In genomic region chr10:49985038-49985437, GRCm38 (mm10) we compare ENCODE assay signal across 12 mouse cellular contexts.
DNase-seq lines count a peak whose midpoint lies in the region; ATAC-seq and TF ChIP-seq lines count a peak whose summit lies in the region.
"Had no signal": no experiment of that assay in that cellular context is flagged by ENCODE, and none has a peak within 500 bp of the region (broad histone marks: within the 10 kb centered on the region; RNA-seq: fewer than 3 reads in every experiment).

No protein-coding gene starts in this region.

- no peak for TF ChIP-seq CTCF in forebrain, postnatal 0 days (IDR thresholded peaks at IDR 0.05; ENCODE audit: low read depth)

- no peaks in the 10 kb centered on the region for H3K36me3 ChIP-seq in midbrain, embryonic 14.5 days (ENCODE audit: control insufficient read depth, insufficient read depth, low read length)
- no peaks in the 10 kb centered on the region for H3K36me3 ChIP-seq in midbrain, embryonic 15.5 days (replicated peaks)
- no peaks in the 10 kb centered on the region for H3K36me3 ChIP-seq in forebrain, postnatal 0 days (ENCODE audit: insufficient read depth)

- H3K9ac ChIP-seq in midbrain, embryonic 14.5 days (replicated peaks; ENCODE audit: low read length): no peak overlapping the region
- no peak overlapping the region for H3K9ac ChIP-seq in midbrain, embryonic 15.5 days
- H3K9ac ChIP-seq in forebrain, postnatal 0 days: no peak overlapping the region

- DNase-seq in embryo, embryonic 10 days (ENCODE audit: low spot score): peak; percentile 5
- no peak for DNase-seq in embryo, embryonic 9.5 days (ENCODE audit: extremely low spot score)
- DNase-seq in midbrain, embryonic 14.5 days: peak; percentile 26
- DNase-seq in forebrain, postnatal 0 days: peak; percentile 72
- DNase-seq in left cerebral cortex, postnatal 25 days (ENCODE audit: low spot score in 2 of 2): peak; percentile 23 to 39
- no peak for DNase-seq in kidney, postnatal 4 days
- no peak for DNase-seq in spleen, adult 18-20 months
- DNase-seq: gastrocnemius, postnatal 36 days; kidney, adult 11 months; lung, adult 18-20 months; thymus, adult 2 months had no signal

- 69% methylated on average over 2 of the region's 2 CpGs for WGBS in midbrain, embryonic 14.5 days
- WGBS in midbrain, embryonic 15.5 days: 68% methylated on average over 2 of the region's 2 CpGs
- WGBS in forebrain, postnatal 0 days: 41% methylated on average over 2 of the region's 2 CpGs

- H3K27me3 ChIP-seq in midbrain, embryonic 14.5 days (ENCODE audit: control insufficient read depth, insufficient read depth, low read length): no peaks in the 10 kb centered on the region
- H3K27me3 ChIP-seq in midbrain, embryonic 15.5 days (replicated peaks): no peaks in the 10 kb centered on the region
- no peaks in the 10 kb centered on the region for H3K27me3 ChIP-seq in forebrain, postnatal 0 days (ENCODE audit: insufficient read depth, low read length)

- H3K27ac ChIP-seq in midbrain, embryonic 14.5 days (replicated peaks; ENCODE audit: low read depth, low read length): no peak overlapping the region
- no peak overlapping the region for H3K27ac ChIP-seq in midbrain, embryonic 15.5 days
- H3K27ac ChIP-seq in forebrain, postnatal 0 days (ENCODE audit: low read depth, low read length): no peak overlapping the region

- H3K4me2 ChIP-seq in midbrain, embryonic 14.5 days (ENCODE audit: low read length): no peak overlapping the region
- H3K4me2 ChIP-seq in midbrain, embryonic 15.5 days: no peak overlapping the region
- no peak overlapping the region for H3K4me2 ChIP-seq in forebrain, postnatal 0 days (ENCODE audit: low read depth)

- no peak; the same call in 1 of the 2 replicates for ATAC-seq in midbrain, embryonic 14.5 days (ENCODE audit: low FRiP score, low TSS enrichment)
- no peak for ATAC-seq in midbrain, embryonic 15.5 days (replicated peaks)
- peak; percentile 47; the same call in 1 of the 2 replicates for ATAC-seq in forebrain, postnatal 0 days

- H3K4me1 ChIP-seq in midbrain, embryonic 14.5 days (ENCODE audit: control insufficient read depth, insufficient read depth, low read length): no peaks in the 10 kb centered on the region
- H3K4me1 ChIP-seq in midbrain, embryonic 15.5 days: no peaks in the 10 kb centered on the region
- H3K4me1 ChIP-seq in forebrain, postnatal 0 days (ENCODE audit: insufficient read depth): no peaks in the 10 kb centered on the region

- H3K9me3 ChIP-seq in midbrain, embryonic 14.5 days (ENCODE audit: control insufficient read depth, low read length): no peaks in the 10 kb centered on the region
- H3K9me3 ChIP-seq in midbrain, embryonic 15.5 days: no peaks in the 10 kb centered on the region
- no peaks in the 10 kb centered on the region for H3K9me3 ChIP-seq in forebrain, postnatal 0 days (ENCODE audit: low read length)

- H3K4me3 ChIP-seq in midbrain, embryonic 14.5 days (replicated peaks; ENCODE audit: low read depth, low read length): no peak overlapping the region
- H3K4me3 ChIP-seq in midbrain, embryonic 15.5 days: no peak overlapping the region
- no peak overlapping the region for H3K4me3 ChIP-seq in forebrain, postnatal 0 days (ENCODE audit: low read depth, low read length)

- intact Hi-C loops in left cerebral cortex, postnatal 25 days (cut with DNase I): no loop called here

Comparison
In these comparisons a context has a peak if more than half of its experiments do, and no peak if none do; other contexts are left out.
1. DNase-seq: peak in embryo, embryonic 10 days (single experiment), midbrain, embryonic 14.5 days (single experiment), forebrain, postnatal 0 days (single experiment) and left cerebral cortex, postnatal 25 days (2 of 2); none in embryo, embryonic 9.5 days (single experiment), kidney, postnatal 4 days (0 of 2) and spleen, adult 18-20 months (0 of 2).